Mouse (Mus musculus) liver, embryonic 16.5 days (tissue): Measurements from ENCODE around the gene Camk1d. TPM values are rescaled to one million over a fixed set of nuclear protein-coding genes. Genes with fewer than 3 reads are reported as not detected.

Experiments
- ATAC-seq: fragments of 200-750 bp; cut with Nextera tagmentation; 2 replicates; pipeline ENCODE4 v1.8.0; 2017; ENCODE audit warnings: low read depth, mild to moderate bottlenecking, moderate number of reproducible peaks, moderate library complexity
- H3K27ac ChIP-seq: fragments of 300-500 bp; sonication (generic); 2 replicates; pipeline ENCODE4 v1.5.1; 2014; ENCODE audit warnings: mild to moderate bottlenecking, low read length
- H3K27me3 ChIP-seq: fragments of 300-500 bp; sonication (generic); 2 replicates; pipeline ENCODE4 v1.6.1; 2014; ENCODE audit warnings: low read depth, low read length, mixed read lengths; ENCODE audit not compliant: control insufficient read depth, insufficient read depth
- H3K36me3 ChIP-seq: fragments of 300-500 bp; sonication (generic); 2 replicates; pipeline ENCODE4 v1.6.1; 2014; ENCODE audit warnings: mild to moderate bottlenecking; ENCODE audit not compliant: control insufficient read depth, insufficient read depth
- H3K4me1 ChIP-seq: fragments of 300-500 bp; sonication (generic); 2 replicates; pipeline ENCODE4 v1.6.1; 2014; ENCODE audit warnings: low read depth, low read length, mixed read lengths; ENCODE audit not compliant: control insufficient read depth
- H3K4me2 ChIP-seq: fragments of 300-500 bp; sonication (generic); 2 replicates; pipeline ENCODE4 v1.6.1; 2014; ENCODE audit warnings: low read depth, low read length, mixed read lengths
- H3K4me3 ChIP-seq: fragments of 300-500 bp; sonication (generic); 2 replicates; pipeline ENCODE4 v1.5.1; 2014; ENCODE audit warnings: low read depth, mild to moderate bottlenecking, low read length
- H3K9ac ChIP-seq: fragments of 300-500 bp; sonication (generic); 2 replicates; pipeline ENCODE4 v1.6.1; 2014; ENCODE audit warnings: low read depth, low read length
- H3K9me3 ChIP-seq: fragments of 300-500 bp; sonication (generic); replicated peaks from 2 replicates; pipeline ENCODE4 v1.6.1; 2016; ENCODE audit warnings: low read length; ENCODE audit not compliant: control insufficient read depth
- WGBS: fragments of 180-500 bp; shearing (Covaris S2); extraction: QIAGEN DNeasy Blood & Tissue Kit; methylation state at CpG from one replicate; pipeline ENCODE4 v1.1.7; 2014; ENCODE audit not compliant: insufficient replicate concordance; 5-methylcytosine and 5-hydroxymethylcytosine counted together
- polyA plus RNA-seq: library from polyadenylated mRNA; unstranded; fragments of >200 nt; fragmentation: Nextera tagmentation; extraction: Ambion mirVana; gene quantifications from 2 replicates; pipeline ENCODE4 v1.2.1, GENCODE M21; 2015

Camk1d gene
- polyA plus RNA-seq, 1 experiment from 2014 or later = 1.3 TPM

DNA sequence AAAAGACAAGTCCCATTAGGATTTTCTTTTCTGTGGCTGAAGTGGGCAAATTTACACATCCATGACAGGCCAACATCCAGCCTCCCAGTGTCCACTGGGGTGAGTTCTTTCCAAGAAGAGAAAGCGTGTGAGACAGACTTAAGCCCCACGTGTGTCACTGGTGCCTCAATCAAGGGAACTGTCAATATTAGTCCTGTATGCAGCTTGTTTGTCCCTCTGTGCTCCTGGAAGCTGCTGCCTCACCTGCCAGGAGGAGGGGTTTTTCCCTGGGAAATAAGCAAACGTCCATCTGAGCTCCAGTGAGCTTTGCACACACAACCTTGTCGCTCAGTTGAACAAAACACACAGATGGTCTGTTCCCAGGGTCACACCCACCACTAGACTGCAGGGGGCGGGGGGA is 124.2 kb downstream of the Camk1d start:
- H3K4me3 ChIP-seq = no peak overlapping the region
- H3K27ac ChIP-seq = no peak overlapping the region
- peak; percentile 78 for ATAC-seq
- WGBS = 32% methylated on average over 5 of the region's 5 CpGs
- no peaks in the 10 kb centered on the region for H3K27me3 ChIP-seq
- H3K4me2 ChIP-seq = no peak overlapping the region
- no peak overlapping the region for H3K9ac ChIP-seq
- H3K36me3 ChIP-seq = no peaks in the 10 kb centered on the region
- no peaks in the 10 kb centered on the region for H3K4me1 ChIP-seq
- no peaks in the 10 kb centered on the region for H3K9me3 ChIP-seq

GRCm38 (mm10) chr2:5589163-5589562 is 125.2 kb downstream of the Camk1d start:
- Histone ChIP-seq H3K9me3 (no peaks in the 10 kb centered on the region), H3K27me3 (no peaks in the 10 kb centered on the region), H3K9ac (no peak overlapping the region), H3K4me3 (no peak overlapping the region), H3K27ac (no peak overlapping the region), H3K4me2 (no peak overlapping the region), H3K4me1 (no peaks in the 10 kb centered on the region), H3K36me3 (no peaks in the 10 kb centered on the region)
- no peak for ATAC-seq
- WGBS = 62% methylated on average over 5 of the region's 5 CpGs

DNA sequence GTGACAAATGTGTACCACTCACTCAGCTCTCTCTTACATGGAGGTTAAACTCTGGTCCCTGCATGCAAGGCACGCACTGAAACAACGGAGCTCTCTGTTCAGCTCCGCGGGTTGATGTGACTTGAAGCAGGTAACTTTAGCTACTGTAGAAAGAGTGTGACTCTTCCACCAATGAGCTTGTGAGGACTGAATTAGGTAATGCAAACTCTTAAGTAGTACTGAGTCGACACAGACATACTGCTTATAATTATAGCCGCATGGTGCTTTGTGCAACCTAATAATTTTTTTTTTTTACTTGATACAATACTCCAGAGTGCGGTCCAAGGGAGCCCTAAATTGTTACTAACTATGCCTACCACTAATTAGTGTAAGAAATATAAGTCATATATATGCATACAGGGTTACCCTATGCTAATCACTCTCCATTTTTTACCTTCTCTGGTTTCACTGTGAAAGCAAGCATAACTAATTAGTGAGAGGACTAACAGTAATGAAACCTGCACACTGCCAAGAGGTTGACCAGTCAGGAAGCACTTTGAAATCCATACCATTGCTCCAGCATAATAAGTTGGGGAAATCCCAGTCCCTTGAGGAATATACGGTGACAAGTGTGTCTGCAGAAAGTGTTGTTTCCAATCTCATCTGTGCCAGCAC is 125.9 kb downstream of the Camk1d start:
- Histone ChIP-seq H3K4me1 (no peaks in the 10 kb centered on the region), H3K27me3 (no peaks in the 10 kb centered on the region), H3K4me2 (no peak overlapping the region), H3K9ac (no peak overlapping the region), H3K4me3 (no peak overlapping the region), H3K36me3 (no peaks in the 10 kb centered on the region), H3K9me3 (no peaks in the 10 kb centered on the region), H3K27ac (no peak overlapping the region)
- no peak for ATAC-seq
- 76% methylated on average over 8 of the region's 8 CpGs for WGBS

DNA sequence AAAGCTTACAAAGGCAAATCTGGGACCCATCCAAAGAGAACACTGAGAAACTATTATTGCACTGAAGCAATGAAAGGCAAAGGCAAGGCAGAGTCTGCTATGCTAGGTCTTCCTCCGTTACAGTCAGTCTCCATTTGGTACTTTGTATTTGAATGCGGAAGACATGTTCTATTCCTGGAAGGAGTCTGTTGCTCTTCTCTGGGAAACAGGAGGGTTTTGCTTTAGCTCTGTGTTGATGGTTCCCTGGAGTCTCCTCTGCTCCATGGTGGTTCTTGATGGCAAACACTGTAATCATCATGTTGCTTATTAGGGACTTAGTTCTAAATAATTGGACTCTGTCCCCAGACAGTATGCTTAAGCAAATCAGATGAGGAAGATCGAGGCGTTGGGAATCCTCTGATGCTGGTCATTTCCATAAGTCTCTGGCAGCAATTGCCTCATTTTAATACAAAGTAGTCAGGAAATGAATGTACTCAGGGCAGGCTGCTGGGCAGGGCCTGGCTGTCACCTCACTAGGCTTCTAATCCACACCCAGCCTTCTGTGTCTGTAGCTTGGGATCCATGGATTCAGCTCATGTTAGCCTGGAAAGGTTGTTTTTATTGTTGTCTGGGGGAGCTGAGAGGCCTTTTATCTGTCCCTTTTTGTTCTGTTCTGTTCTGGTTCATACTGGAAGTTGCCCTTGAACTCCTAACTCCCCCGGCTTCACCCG is 129.8 kb downstream of the Camk1d start:
- Histone ChIP-seq H3K4me1 (no peaks in the 10 kb centered on the region), H3K27me3 (no peaks in the 10 kb centered on the region), H3K27ac (no peak overlapping the region), H3K9me3 (no peaks in the 10 kb centered on the region), H3K36me3 (no peaks in the 10 kb centered on the region), H3K4me3 (no peak overlapping the region), H3K4me2 (no peak overlapping the region), H3K9ac (no peak overlapping the region)
- 70% methylated on average over 6 of the region's 6 CpGs for WGBS
- ATAC-seq = no peak

DNA sequence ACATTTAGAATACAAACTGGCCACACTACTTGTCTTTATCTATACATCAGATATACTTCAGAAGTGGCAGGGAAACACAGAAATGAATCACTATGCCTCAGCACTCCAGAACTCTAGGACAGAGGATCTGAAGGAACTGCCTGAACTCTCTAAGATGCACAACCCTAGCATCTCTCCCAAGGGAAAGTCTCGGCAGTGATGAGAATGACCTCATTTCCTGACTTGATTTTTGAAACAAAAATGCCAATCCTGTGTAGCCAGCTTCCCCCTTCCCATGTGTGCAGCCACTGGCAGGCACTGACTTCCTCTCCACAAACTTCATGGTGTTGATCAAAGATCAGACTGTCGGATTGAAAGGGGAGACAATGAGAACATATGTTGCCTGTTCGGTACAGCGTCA is 134.9 kb downstream of the Camk1d start:
- no peak overlapping the region for H3K9ac ChIP-seq
- no peak for ATAC-seq
- no peaks in the 10 kb centered on the region for H3K9me3 ChIP-seq
- no peak overlapping the region for H3K4me3 ChIP-seq
- H3K36me3 ChIP-seq = no peaks in the 10 kb centered on the region
- H3K4me2 ChIP-seq = no peak overlapping the region
- H3K27ac ChIP-seq = no peak overlapping the region
- WGBS = 39% methylated on average over 4 of the region's 4 CpGs
- no peaks in the 10 kb centered on the region for H3K4me1 ChIP-seq
- H3K27me3 ChIP-seq = no peaks in the 10 kb centered on the region

- H3K4me3 ChIP-seq = no peak overlapping the region
- H3K9ac ChIP-seq = no peak overlapping the region
- no peaks in the 10 kb centered on the region for H3K27me3 ChIP-seq
- no peaks in the 10 kb centered on the region for H3K4me1 ChIP-seq
- WGBS = 59% methylated on average over 9 of the region's 9 CpGs
- no peak overlapping the region for H3K27ac ChIP-seq
- no peaks in the 10 kb centered on the region for H3K36me3 ChIP-seq
- H3K9me3 ChIP-seq = no peaks in the 10 kb centered on the region
- no peak for ATAC-seq
- H3K4me2 ChIP-seq = no peak overlapping the region
Measured at GRCm38 (mm10) chr2:5577399-5578129, 136.8 kb downstream of the Camk1d start.

DNA sequence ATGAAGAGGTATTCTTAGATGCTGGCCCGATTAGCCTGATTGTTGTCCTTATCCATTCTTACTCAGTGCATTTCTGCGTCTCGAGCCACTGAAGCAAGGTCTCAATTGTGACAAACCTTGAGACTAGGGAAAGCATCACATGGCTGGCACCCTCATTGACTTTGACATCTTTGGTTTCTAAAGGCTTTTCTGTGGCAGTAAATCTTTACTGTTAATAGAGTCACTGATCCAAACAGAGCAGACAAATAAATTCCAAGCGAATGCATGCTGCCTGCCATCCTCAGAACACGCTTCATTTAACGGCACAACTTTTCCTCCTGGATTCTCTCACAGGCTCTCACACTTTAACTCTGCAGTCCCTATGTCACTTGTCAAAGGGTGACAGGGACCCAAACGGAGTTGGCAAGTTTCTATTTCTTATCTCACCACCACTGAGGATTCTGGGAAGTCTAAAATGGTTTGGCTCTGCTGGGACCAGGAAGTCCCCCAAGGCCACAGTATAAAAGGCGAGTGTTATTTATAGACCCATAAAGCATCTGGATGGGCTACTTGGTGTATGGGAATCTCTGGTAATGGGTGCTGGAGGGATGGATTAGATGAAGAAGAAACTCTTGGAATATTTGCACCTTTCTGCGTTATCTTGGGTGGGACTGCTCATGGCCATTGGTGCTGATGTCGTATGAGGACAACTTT is 141.9 kb downstream of the Camk1d start:
- no peak for ATAC-seq

GRCm38 (mm10) chr2:5566611-5567010 is 147.7 kb downstream of the Camk1d start:
- no peaks in the 10 kb centered on the region for H3K9me3 ChIP-seq
- H3K4me1 ChIP-seq = no peaks in the 10 kb centered on the region; the same call in 1 of the 2 replicates
- no peaks in the 10 kb centered on the region for H3K27me3 ChIP-seq
- H3K4me3 ChIP-seq = no peak overlapping the region
- H3K9ac ChIP-seq = no peak overlapping the region
- WGBS = 58% methylated on average over 5 of the region's 5 CpGs
- H3K4me2 ChIP-seq = no peak overlapping the region
- no peak for ATAC-seq
- no peaks in the 10 kb centered on the region for H3K36me3 ChIP-seq
- no peak overlapping the region for H3K27ac ChIP-seq

More for the DNA sequence above, 141.9 kb downstream of the Camk1d start:
- no peak overlapping the region for H3K9ac ChIP-seq
- H3K9me3 ChIP-seq = no peaks in the 10 kb centered on the region
- H3K4me2 ChIP-seq = no peak overlapping the region
- H3K4me1 ChIP-seq = no peaks in the 10 kb centered on the region
- no peak overlapping the region for H3K27ac ChIP-seq
- no peak overlapping the region for H3K4me3 ChIP-seq
- H3K27me3 ChIP-seq = no peaks in the 10 kb centered on the region
- 68% methylated on average over 10 of the region's 10 CpGs for WGBS
- H3K36me3 ChIP-seq = no peaks in the 10 kb centered on the region
